Mouse (Mus musculus): ENCODE measurements at regions not wholly inside any gene's neighbourhood (a gene's known extent, or its start where the extent isn't known, plus 50 kb on each side); places are given as distances from the start of the nearest gene placed in this dataset.
A peak's percentile ranks its signal among the peaks of the same experiment; 100 is the strongest.
"Not testable (repeated sequence)": the region's sequence is repeated elsewhere in the genome, so short reads cannot be mapped to it uniquely, and the experiment has no call there.

- DNase-seq, result no peak
Observed at GRCm38 (mm10) chr4:69677315-69677714, 723.1 kb upstream of the Brinp1 start.

- DNase-seq, result no peak
Observed at GRCm38 (mm10) chr4:69673456-69673855, 719.3 kb upstream of the Brinp1 start.

GRCm38 (mm10) chr4:69628908-69629307 is 674.7 kb upstream of the Brinp1 start:
- DNase-seq, result no peak

- not testable (repeated sequence) for DNase-seq
Observed at GRCm38 (mm10) chr4:69626426-69626825, 672.2 kb upstream of the Brinp1 start.

GRCm38 (mm10) chr4:69625831-69626230 is 671.6 kb upstream of the Brinp1 start:
- no peak for DNase-seq

- no peak for DNase-seq
Observed at GRCm38 (mm10) chr4:69621058-69621609, 666.9 kb upstream of the Brinp1 start.

- DNase-seq, result no peak
Observed at GRCm38 (mm10) chr4:69618161-69618730, 664.0 kb upstream of the Brinp1 start.

- no peak for DNase-seq
Observed at GRCm38 (mm10) chr4:69614901-69615300, 660.7 kb upstream of the Brinp1 start.

GRCm38 (mm10) chr4:69611681-69612300 is 657.6 kb upstream of the Brinp1 start:
- DNase-seq, result no peak

GRCm38 (mm10) chr4:69608885-69609284 is 654.7 kb upstream of the Brinp1 start:
- no peak for DNase-seq

- no peak for DNase-seq
Observed at GRCm38 (mm10) chr4:69596992-69597541, 642.9 kb upstream of the Brinp1 start.

- DNase-seq, result no peak
Observed at GRCm38 (mm10) chr4:69594022-69594421, 639.8 kb upstream of the Brinp1 start.

- no peak for DNase-seq
Observed at GRCm38 (mm10) chr4:69576256-69576655, 622.1 kb upstream of the Brinp1 start.

GRCm38 (mm10) chr4:69548104-69548503 is 593.9 kb upstream of the Brinp1 start:
- no peak for DNase-seq

- no peak for DNase-seq
Observed at GRCm38 (mm10) chr4:69538172-69538908, 584.1 kb upstream of the Brinp1 start.

GRCm38 (mm10) chr4:69533107-69533506 is 578.9 kb upstream of the Brinp1 start:
- no peak for DNase-seq

- DNase-seq, result no peak
Observed at GRCm38 (mm10) chr4:69523112-69523511, 568.9 kb upstream of the Brinp1 start.

GRCm38 (mm10) chr4:69508281-69508680 is 554.1 kb upstream of the Brinp1 start:
- no peak for DNase-seq

- DNase-seq, result no peak
Observed at GRCm38 (mm10) chr4:69471200-69471599, 517.0 kb upstream of the Brinp1 start.

GRCm38 (mm10) chr4:69459990-69460389 is 505.8 kb upstream of the Brinp1 start:
- no peak for DNase-seq

GRCm38 (mm10) chr4:69456420-69456819 is 502.2 kb upstream of the Brinp1 start:
- no peak for DNase-seq

- DNase-seq, result no peak
Observed at GRCm38 (mm10) chr4:69446161-69446560, 492.0 kb upstream of the Brinp1 start.

- peak in 1 of 2 experiments; percentile 3 for DNase-seq
Observed at GRCm38 (mm10) chr4:69443956-69444355, 489.8 kb upstream of the Brinp1 start.

- DNase-seq, result no peak
Observed at GRCm38 (mm10) chr4:69435390-69435789, 481.2 kb upstream of the Brinp1 start.

Data from kidney, postnatal 36 days (tissue).